Mouse (Mus musculus) thymus, postnatal 14 days (tissue): ENCODE results near the gene Pds5a.
"Not testable (repeated sequence)": the region's sequence is repeated elsewhere in the genome, so short reads cannot be mapped to it uniquely, and the experiment has no call there.

Source experiments
- DNase-seq: peaks from one replicate; pipeline ENCODE4 v3.0.0; 2021

Pds5a gene

DNA sequence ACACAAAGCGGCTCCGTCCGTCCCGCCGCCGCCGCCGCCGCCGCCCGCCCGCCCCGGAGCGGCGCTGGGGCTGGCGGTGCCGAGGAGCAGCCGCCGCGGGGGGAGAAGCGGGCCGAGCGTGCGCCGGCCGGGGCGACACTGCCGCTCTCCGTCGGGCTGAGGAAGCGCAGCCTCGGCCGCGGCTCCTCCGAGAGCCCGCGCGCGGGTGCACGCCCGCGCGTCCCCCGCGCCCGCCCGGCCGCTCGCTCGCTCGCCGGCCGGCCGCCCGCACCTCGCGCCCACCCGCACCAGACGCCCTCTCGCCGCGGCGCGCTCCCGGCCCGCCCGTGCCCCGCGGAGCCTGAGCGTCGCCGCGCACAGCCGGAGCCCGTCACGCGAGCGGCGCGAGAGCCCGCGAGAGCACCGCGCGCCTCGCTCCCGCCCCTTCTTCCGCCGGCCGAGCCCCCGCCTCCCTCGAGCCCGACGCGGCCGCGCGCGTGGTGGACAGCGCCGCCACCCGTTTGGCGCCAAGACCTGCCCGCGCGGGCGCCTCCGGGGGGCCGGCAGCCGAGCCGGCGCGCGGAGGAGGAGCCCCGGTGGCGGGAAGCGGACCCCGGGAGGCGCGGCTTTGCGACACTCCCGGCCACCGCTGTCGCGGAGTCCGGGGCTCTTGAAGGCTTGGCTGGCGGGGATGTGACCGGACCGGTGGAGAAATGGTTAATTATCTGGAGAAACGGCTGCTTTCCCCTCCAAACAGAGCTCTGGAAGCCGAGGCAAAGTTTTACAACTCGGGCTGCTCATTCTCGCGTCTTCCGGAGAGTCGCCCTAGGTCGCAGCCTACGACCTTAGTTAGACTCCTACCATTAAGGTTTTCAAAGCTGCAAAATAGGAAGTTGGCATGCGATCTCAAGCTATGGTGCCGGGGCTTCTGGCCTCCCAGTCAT lies at the start of gene Pds5a:
Pds5a (minus strand) TSS at position 438 of the 923 bp plus-strand sequence.
- peak; percentile 91 for DNase-seq

DNA sequence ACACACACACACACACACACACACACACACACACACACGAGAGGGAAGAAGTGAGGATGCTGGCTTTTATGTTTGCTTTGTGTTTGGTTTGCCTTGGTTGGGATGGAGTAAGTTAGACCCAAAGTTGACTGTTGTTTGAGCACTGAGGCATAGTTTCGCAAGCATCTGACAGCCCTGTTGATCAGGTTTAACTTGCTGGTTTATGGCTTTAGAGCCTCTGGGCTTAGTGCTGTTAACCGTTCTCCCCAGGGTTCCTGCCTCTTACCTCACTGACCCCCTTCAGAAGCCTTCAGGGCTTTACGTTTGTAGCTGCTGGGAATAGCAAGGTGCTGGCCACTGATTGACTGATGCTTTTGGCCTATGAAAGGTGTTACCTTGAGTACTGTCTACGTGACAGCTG lies 48.8 kb upstream of the Pds5a start:
- DNase-seq, result no peak

DNA sequence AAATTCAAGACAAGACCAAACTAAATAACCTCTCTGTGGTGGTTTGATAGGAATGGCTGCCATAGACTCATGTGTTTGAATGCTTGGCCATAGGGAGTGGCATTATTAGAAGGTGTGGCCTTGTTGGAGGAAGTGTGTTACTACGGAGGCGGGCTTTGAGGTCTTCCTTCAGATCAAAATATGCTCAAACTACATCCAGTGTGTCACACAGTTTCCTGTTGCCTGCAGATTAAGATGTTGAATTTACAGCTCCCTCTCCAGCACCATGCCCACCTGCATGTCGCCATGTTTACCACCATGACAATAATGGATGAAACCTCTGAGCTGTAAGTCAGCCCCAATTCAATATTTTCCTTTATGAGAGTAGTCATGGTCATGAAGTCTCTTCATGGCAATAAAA lies 41.3 kb upstream of the Pds5a start:
- no peak for DNase-seq

DNA sequence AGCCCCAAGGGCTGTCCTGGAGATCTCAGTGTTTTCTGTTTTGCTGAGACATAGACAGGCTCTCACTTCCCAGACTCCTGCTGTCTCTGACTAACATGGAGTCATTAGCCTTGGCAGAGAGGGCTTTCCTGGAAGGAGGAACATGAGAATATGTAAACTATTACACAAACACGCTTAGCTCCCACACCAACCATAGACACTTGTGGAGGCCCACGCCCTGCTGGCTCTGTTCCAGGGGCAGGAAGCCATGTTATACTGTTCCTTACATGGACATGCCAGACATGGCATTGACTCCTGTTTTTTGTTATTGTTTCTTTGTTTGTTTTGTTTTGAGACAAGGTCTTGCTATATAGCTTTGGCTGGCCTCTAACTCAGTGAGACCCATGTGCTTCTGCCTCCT lies 37.5 kb upstream of the Pds5a start:
- no peak for DNase-seq

DNA sequence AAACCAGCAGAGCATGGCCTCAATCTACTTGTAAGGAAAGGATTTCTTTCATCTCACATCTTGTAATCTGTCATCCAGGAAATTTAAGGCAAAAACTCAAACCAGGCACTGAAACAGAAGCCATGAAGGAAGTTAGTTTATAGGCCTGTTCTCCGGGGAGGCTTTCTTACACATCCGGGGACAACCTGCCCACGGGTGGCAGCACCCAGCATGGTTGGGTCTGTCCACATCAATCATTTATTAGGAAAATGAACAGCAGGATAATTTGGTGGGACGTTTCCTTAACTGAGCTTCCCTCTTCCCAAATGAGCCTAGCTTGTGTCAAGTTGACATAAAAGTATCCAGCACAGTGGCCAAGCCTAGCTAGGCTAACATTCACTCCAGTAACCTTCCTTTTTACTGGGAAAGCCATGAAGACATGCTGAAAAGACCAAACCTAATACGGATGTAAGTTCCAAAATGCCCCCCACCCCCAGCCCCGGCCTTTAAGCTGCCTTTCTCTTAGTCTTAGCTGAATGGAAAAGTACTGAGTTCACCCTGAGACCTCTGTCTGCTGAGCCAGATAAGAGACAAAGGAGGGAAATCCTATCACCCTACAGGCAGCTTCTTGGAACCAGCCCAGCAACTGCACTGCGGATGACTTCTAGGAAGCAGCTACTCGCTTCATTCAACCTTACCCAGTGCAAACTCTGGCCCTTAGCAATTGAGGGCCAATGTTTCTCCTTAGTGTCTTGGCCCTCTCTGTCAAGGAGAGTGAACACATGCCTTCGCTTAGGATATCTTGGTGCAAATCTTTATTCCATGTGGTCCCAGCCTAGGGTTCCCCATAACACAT lies 33.3 kb upstream of the Pds5a start:
- no peak for DNase-seq

DNA sequence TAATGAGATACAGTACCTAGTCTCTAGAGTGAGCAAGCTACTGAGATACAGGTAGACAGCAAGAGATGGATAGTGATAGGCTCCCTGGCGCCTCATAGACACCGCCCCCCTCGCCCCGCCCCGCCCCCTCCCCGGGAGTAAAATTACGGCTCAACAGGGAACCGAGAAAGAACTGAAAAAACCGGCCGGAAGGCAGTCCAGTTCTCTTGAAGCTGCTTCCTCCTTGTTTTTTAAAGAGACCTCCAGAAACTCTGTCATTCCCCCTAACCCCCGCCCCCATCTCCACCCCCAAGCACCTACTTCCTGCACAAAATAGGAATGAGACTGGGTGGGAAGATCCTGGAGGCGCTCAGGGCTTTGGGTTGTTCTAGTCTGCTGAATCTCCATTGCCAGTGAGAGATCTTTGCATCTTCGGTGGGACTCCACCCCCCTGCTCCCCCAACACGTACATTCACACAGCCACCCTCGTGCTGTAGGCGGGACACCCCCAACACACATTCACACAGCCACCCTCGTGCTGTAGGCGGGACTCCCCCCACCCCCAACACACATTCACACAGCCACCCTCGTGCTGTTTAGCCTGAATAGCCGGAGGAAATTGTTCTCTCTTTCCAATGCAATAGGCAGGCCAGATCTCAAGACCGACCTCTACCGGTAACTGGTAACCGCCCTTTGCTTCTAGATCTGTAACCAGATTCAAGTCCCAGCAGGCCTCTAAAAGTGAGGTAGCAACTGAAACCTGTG lies 26.4 kb upstream of the Pds5a start:
- DNase-seq, result peak; percentile 73

DNA sequence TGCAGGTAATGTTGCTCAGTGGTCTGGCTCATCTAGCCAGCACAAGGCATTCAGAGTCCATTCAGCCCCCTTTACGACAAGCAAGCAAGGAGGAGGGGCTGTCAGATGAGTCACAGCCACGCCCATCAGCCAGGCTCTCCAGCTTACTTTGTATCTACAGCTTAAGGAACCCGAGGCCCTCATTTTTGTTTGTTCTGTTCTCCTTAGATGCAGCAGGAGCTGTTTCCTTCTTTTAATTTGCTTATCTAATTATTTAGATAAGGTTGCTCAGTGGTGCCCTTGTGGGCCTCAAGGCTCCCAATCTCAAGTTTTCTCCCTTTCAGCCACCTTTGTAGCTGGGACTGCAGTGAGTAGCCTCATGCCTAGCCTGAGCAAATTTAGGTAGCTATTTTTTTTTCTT lies 20.3 kb upstream of the Pds5a start:
- no peak for DNase-seq

DNA sequence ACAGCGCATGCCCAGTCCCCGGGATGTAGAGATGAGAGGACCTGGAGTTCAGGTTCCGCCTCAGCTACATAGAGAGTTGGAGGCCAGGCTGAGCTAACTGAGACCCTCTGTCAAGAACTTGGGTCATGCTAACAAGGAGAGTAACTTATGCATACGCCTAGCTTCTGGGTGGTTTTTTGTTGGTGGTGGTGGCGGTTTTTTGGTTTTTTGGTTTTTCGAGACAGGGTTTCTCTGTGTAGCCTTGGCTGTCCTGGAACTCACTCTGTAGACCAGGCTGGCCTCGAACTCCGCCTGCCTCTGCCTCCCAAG lies 19.8 kb upstream of the Pds5a start:
- DNase-seq, result not testable (repeated sequence)

DNA sequence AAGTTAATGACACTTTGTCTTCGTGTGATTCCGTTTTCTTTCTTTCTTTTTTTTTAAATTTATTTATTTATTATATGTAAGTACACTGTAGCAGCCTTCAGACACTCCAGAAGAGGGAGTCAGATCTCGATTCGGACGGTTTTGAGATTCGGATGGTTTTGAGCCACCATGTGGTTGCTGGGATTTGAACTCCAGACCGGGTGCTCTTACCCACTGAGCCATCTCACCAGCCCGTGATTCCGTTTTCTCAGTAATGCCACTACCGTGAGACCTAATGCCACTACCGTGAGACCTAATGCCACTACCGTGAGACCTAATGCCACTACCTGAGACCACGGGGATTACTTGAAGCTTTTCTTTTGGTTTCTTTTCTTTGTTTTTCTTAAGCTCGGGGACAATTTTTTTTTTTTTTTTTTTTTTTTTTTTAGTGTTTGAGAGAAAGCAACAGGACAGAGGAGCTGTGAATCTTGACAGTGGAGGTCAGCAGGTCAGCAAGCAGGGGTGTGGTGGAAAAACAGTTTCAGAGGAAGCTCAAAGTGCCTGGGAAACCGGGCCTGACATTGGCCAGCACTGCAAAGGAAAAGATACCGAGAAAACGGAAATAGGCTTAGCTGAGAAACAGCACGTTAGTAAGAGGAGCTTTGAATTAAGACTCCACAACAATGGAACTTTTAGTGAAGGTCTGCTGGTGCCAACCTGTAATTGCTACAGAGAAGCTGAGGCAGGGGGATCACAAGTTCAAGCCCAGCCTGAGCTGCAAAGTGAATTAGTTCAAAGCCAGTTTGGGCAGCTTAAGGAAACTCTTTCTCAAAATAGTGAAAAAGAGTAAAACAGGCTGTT lies 19.2 kb upstream of the Pds5a start:
- DNase-seq, result no peak

DNA sequence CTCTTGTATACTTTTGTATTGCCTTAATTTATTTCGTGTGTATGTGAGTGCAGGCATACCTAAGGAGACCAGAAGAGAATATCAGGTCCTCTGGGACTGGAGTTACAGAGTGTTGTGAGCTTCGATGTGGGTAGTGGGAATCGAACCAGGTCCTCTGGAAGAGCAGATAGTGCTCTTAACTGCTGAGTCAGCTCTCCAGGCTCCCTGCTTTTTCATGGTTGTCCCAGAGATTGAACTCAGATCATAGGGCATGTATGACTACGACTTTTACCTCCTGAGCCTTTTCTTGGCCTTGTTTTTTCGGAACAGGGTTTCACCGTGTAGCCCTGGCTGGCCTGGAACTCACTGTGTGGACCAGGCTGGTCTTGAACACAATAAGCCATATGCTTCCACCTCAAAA lies 17.0 kb upstream of the Pds5a start:
- DNase-seq, result no peak

DNA sequence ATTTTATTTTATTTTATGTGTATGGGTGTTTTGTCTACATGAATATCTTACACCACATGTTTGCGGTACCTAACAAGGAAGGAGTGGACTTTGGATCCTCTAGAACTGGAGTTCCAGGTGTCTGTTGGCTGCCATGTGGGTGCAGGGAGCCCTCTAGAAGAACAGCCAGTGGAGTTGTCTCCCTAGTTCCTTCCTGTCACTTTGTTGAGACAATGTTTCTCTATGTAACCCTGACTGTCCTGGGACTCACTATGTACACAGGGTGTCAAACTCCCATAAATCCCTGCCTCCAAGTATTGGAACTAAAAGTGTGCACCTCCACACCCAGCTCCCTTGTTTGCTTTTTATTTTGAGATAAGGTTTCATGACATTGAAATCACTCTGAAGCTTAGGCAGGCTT lies 13.4 kb upstream of the Pds5a start:
- DNase-seq, result no peak

DNA sequence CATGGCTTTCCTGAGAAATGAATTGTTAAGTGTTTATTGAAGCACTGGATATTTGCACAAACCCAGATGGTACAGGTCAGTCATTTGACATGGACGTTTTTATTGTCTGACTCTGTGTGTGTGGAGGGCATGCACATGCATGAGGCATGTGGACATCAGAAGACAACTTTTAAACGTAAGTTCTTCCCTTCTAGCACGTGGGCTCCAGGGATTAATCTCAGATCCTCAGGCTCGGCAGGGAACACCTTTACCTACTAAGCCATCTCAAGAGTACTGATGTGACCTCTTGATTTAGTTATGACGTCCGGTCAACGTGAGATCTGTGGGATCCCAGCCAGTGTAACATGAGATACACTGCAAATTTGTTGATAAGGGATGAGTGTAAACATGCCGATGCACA lies 12.2 kb upstream of the Pds5a start:
- DNase-seq, result no peak

DNA sequence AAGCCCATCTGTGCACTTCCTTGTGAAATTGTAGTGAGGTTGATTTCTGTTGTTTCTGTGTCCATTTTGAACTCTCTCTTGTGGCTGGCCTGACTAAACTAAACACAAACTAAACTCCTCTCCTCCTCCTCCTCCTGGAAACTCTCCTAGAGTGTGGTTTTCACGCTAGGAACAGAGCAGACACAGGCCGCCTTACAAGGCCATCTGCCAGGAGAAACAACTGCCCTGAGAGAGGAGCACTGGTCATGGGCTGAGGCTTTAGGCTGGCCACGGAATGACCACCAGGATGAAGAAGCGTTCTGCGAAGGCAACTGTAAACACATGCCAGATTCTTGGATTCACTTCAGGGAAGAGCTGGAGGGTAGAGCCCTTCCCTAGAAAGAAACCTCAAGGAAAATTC lies 8.9 kb upstream of the Pds5a start:
- DNase-seq, result no peak

DNA sequence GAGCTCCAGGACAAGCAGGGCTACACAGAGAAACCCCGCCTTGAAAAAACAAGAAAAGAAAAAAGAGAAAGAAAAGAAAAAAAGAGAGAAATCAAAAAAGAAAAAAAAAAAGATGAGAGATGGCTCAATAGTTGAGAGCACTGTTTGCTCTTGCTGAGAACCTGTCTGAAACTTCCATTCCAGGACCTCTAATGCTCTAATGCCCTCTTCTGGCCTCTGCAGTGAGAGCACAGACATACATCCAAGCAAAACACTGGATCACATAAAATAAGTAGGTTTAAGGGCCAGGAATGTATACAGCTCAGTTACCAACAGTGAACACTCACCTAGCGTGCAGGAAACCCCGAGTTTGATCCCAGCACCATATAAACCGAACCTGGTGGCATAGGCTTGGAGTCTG lies 8.1 kb upstream of the Pds5a start:
- no peak for DNase-seq

DNA sequence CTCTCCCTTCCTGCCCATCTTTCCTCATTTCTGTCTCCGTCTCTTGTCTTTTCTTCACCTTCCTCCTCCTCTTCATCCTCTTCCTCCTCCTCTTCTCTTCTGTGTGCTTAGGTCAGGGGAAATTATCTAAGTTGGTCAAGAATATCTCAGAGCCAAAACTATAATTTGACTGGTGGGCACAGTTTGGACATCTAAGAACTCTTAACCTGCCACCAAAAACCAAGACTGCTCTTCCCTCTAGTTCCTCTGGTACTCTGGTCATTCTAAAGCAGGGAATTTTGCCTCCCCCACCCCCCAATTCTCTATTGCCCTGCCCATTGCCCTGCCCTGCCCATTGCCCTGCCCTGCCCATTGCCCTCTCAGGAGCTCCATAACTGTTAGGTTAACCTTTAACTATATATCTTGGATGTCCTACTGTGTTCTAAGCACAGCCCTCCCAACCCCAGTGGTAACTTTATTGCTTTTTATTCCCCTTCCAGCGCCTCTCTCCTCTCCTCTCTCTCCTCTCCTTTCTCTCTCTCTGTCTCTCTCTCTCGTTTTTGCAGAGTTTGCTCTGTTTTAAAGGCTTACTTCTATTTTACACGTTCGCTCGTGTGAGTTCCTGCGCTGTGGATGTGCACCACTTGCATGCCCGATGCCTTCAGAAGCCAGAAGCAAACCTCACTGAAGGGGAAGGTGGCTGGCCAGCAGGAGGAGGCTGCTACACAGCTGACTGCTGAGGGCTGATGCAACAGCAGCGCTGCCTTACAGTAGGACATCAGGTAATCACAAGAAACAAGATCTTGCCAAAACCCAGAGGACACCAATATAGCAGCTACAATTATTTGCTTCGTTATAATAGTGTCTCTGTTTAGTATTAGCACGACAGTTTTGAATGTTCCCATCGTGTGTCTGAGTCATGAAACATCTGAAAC lies 6.9 kb upstream of the Pds5a start:
- DNase-seq, result no peak

DNA sequence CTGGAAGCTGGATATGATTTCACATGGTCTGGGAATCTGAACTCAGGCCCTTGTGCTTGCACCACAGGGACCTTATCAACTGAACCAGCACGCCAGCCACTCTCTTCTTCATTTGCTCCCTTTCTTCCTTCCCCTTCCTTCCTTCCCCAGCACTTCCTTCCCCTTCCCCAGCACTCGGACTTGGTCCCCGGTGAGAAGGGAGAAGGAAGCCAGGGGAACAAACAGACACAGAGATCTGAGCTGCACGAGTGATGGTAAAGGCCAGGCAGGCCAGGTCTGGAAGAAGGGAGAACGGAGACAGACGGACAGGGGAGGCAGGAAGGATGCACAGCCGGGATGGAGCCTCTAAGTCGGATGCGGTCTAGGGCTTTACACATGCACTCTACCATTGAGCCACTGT lies 5.2 kb upstream of the Pds5a start:
- no peak for DNase-seq

DNA sequence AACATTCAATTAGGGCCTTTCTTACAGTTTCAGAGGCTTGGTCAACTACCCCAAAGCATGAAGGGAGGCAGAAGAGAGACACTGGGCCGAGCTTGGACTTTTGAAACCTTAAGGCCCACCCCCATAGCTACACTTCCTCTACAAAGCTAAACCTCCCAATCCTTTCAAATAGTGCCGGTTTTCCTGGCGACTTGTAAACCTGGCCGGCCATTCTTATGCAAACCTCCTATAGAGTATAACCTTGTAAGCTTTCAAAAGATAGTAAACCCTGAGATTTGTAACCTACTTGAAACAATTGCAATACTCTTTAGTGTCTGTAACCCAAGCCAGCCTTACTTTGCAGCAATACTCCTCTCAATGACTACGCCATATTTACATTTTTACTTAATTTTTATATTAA lies 2.0 kb upstream of the Pds5a start:
- DNase-seq, result no peak

DNA sequence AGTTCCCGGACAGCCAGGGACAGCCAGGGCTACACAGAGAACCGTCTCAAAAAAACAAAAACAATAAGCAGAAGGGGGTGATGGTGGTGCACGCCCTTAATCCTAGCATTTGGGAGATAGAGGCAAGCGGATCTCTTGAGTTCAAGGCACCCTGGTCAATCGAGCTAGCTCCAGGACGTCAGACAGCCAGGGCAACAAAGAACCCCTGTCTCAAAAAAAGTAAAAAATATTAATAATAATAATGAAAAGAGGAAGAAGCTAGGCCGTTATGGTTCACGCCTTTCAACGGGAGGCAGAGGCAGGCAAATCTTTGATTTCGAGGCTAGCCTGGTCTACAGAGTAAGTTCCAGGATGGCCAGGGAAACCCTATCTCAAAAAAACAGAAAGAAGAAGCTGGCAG lies 1.1 kb upstream of the Pds5a start:
- no peak for DNase-seq

DNA sequence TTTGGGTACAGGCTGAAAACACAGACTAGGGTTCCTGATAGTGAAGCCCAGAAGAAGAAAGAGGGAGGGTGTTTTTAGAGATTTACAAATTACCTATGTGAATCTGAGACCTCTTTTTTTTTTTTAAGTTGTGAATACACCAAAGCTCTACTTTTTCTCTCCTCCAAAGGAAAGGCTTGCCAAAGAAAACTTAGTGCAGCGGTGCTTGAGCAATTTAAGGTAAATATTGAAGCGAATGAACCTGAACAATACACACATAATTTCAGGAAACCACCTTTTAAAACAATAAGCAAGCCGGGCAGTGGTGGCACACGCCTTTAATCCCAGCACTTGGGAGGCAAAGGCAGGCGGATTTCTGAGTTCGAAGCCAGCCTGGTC lies 675 bp upstream of the Pds5a start:
- no peak for DNase-seq

DNA sequence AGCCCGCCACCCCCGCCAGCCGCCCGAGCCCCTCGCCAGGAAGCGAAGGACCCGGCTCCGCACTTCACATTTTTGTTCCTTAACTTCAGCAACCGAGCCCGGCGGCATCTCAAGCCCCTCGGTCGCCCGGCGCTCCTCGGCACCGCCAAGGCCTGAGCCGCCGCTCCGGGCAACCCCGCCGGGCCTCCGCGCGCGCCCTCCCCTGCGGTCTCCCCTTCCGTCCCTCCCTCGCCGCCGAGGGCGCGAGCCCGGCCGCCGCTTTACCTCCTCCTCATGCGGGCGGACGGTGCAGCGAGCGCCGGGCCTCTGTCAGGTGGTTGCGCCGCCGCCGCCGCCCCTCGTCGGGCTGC lies 612 bp downstream of the Pds5a start:
- peak; percentile 77 for DNase-seq

DNA sequence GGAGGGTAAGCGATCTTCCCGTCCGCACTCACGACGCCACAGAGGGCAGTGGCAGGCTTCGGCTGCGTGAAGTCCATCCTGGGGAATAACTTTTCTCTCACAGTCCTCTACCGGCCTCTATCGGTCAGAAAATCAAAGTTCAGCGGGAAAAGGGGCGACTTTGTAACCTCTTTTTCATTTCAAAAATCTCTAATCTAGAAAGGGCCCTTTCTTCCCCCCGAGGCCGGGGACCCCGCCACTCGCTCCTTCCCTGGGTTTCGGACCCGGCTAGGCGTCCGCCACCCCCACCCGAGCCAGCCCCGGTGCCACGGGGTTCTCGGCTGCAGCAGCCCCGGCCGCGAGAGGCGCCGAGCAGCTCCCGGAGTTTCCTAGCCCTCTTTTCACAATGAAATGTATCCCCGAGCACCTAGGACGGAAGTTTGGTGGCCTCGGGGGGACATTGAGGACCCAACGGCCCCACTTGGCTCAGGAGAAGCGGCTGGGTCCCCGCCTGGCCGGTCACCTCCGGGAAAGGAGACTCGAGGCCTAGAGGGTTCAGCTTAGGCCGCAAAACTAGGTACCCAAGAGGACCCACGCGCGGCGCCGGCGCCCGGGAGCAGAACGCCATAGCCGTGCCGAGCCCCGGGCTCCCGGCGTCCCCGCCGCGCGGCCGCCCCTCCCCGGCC lies 1.1 kb downstream of the Pds5a start:
- peak; percentile 72 for DNase-seq
